Mouse (Mus musculus): Measurements from ENCODE around the gene Trib2.

The Trib2 gene

GRCm38 (mm10) chr12:15816740-15817178 lies at the start of gene Trib2:
TSS of gene Trib2 (minus strand) at chr12:15816922.
- peak; percentile 93 for DNase-seq

DNA sequence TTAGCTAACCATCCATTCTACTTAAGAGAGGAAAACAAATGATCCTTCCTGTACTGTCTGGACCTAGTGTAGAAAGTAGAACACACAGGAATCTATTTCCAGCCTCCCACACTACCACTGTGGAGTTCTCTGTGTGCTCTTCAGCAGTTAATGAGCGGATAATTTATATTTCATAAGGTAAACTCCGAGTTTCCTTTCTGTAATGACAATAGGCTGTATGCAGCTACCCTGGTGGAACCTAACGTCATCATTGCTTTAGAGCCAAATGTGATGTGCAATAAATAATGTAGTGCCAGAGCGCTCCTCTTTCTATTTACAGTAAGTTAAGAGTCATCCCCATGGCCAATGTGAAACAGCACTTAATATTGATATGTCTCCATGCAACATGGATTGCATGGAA lies 41.3 kb upstream of the Trib2 start:
- no peak for DNase-seq

- DNase-seq: no peak
These were observed 39.2 kb upstream of the Trib2 start for GRCm38 (mm10) chr12:15855891-15856290.

DNA sequence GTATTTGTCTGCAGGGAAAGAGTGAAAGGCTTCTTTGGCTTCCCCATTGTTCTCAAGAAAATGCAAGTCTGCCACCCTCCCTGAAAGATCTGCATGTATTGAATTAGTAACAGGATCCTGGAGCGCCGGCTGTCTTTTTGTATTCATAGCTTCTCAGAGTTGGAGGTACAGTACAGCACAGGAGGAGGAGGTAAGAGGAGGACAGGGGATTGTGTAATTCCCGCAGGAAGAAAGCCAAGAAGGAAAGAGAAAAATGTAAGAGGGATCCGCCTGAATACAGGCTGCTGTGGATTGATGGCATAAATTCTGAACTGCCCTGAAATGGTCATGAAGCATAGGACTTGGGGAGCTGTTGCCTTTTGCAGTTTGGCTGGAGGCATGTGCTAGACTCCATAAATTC lies 36.1 kb upstream of the Trib2 start:
- no peak for DNase-seq

DNA sequence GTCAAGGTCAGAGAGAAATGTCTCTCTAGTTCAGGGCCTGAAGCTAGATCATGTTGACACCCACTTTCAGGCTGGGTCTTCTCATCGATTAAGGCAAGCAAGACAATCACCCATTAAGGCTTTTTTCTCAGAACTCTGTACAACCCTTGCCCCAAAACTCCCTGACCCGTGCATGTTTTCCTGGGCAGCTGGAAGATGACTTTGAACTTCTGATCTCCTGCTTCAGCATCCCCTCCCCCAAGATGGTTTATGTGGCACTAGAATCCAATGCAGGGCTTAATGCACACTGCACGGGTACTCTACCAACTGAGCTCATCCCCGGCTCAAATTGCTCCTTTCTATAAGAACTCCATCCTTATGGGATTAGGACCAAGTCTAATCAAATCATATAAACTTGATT lies 35.3 kb upstream of the Trib2 start:
- peak in 1 of 2 experiments; percentile 36 for DNase-seq

- DNase-seq: peak; percentile 70 to 76
These were observed 33.7 kb upstream of the Trib2 start for GRCm38 (mm10) chr12:15850441-15850895.

- peak; percentile 71 to 90 for DNase-seq
These were observed 33.2 kb upstream of the Trib2 start for GRCm38 (mm10) chr12:15849861-15850294.

DNA sequence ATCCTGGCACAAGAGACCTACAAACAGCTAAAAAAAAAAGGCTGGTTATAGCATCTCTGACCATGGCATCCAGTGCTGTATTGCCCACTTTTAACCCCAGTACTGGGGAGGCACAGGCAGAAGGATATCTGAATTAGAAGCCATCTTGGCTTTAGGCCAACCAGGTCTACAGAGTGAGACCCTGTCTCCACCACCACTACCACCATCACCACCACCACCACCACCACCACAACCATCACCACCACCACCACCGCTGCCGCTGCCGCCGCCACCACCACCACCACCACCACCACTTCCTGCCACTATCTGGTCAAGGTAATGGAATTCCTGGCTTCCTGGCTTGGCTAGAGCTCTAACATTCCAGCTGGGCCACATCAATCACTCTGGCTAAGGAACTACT lies 31.7 kb upstream of the Trib2 start:
- peak; percentile 36 to 41 for DNase-seq

- DNase-seq: no peak
These were observed 28.0 kb upstream of the Trib2 start for GRCm38 (mm10) chr12:15844701-15845100.

DNA sequence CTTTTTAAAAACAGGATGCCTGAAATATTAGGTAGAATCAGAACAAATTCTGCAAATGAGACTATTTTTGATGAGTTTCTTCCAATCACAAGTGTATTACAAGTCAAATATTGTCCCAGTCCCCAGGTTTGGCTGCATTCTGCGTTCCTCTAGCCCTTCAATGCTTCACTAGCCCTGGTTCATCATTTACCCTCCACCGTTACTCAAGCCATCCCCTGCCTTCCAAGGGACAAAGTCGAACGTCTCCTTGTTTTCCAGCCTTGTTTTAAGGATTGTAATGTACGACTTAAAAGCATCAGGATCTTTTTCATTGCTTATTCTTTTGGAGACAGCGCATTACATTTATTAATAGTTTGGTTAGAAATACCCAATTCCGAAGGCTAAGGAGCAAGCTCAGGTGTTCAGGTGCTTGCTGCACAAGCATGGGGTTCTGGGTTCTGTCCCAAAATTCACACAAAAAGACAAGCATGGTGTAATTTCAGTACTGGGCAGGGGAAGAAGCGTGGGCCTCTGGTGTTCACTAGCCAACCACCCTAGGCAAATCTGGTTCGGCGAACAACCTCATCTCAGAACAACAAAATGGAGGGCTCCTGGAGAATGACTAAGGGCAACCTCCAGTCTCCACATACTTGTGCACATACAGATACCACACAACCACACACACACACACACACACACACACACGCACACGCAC lies 24.3 kb upstream of the Trib2 start:
- DNase-seq: peak; percentile 81 to 87

GRCm38 (mm10) chr12:15838201-15838600 lies 21.5 kb upstream of the Trib2 start:
- no peak for DNase-seq

DNA sequence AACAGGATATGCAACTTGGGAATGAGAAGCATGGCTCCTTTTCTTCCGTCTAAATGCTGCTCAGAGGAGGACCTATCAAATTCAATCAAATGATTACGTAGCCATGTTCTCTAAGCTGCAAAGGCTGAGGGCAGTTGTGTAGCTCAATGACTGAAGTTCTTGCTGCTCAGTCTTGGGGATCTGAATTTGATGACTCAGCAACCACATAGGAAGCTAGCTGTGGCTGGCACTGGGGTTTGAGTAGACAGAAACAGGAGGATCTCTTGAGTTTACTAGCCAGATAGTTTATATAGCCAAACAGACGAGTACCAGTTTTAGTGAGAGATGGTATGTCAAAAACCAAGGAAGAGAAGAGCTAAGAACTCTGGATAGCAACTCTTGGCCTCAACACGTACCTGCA lies 20.8 kb upstream of the Trib2 start:
- no peak for DNase-seq

DNA sequence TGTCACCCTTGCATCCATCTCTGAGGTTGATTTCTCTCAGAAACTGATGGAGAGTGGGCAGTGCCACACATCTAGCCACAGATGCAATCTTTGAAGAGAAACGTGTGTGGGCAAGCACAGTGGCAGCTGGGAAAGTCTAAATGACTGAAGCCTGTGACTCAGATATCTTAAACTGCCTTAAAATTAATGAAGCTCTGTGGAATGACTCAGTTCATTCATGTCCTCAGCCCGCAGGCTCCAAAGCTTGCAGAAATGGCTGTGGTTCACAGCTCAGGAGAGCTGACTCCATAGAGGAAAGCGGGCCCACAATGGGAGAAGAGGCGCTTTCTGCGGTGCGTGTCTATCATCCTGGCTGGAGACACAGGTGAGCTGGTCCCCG lies 15.9 kb upstream of the Trib2 start:
- DNase-seq: no peak

DNA sequence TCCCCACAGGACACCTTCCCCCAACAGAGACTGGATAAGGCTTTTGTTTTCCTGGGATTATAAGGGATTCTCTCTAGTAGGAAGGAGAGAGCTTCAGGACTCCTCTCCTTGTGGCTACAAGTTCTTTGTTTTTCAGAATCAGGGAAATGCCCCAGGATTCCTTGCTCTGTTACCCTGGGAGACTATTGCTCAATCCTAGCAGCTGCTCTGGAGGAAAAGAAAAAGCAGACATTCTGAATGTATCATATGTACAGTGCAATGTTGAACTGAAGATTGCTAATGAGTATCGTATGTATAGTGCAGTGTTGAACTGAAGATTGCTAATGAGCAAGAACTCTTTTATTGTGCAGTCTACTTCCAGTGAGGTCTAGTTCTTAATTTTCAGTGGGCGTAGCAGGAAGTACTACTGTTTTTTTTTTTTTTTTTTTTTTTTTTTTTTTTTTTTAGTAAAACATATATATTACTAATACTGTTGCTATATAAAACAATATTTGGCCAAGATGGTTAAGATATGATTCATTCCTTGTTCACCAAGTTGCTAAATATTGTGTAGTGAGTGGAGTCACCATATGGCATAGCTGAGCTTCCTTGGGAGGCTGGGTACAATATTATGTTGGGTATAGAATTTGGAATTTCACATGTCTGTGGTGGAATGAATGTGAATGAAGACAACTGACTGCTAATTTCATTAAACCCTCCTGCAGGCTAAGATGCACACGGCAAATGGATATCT lies 15.4 kb upstream of the Trib2 start:
- DNase-seq: no peak

- DNase-seq: no peak
These were observed 14.0 kb upstream of the Trib2 start for GRCm38 (mm10) chr12:15830750-15831149.

GRCm38 (mm10) chr12:15828815-15829398 lies 12.2 kb upstream of the Trib2 start:
- DNase-seq: no peak

GRCm38 (mm10) chr12:15821019-15821418 lies 4.3 kb upstream of the Trib2 start:
- DNase-seq: no peak

DNA sequence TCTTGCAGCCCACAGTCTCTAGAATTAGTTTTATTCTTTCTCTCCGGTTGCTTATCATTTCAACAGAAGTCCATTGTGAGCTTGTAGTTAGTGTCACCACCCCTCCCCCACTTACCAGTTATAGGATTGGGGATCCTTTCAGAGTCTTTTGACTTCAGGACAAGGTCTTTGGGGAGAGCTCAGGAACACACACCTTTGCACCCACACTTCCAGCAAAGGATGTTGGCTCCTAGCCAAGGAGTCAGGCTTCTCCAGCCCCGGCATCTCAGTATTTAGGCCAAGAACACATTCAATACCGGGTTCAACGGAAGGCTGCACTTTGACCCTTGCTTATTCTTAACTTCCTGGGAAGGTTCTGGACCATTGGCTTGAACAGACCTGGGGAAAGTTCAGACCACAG lies 643 bp upstream of the Trib2 start:
- DNase-seq: peak; percentile 91 to 93

DNA sequence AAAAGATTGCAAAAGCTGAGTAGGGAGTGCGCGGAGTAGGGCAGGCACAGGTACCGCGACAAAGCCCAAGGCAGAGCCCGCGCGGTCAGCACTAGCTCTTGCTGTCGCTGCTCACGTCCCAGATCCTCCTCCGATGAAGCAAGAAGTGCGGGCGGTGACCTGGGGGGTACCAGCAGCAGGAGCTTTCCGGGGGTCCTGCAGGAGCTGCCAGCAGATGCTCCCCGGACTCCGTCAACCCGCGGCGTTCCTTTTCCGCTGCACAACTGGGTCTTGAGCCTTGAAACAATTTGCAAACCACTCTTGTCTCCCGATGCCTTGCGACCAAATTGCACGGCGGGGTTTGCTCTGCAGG lies 492 bp downstream of the Trib2 start:
- DNase-seq: no peak

- DNase-seq: peak; percentile 55 to 70
These were observed 1.0 kb downstream of the Trib2 start for GRCm38 (mm10) chr12:15815576-15816253.

GRCm38 (mm10) chr12:15815170-15815575 lies 1.5 kb downstream of the Trib2 start:
- no peak for DNase-seq

DNA sequence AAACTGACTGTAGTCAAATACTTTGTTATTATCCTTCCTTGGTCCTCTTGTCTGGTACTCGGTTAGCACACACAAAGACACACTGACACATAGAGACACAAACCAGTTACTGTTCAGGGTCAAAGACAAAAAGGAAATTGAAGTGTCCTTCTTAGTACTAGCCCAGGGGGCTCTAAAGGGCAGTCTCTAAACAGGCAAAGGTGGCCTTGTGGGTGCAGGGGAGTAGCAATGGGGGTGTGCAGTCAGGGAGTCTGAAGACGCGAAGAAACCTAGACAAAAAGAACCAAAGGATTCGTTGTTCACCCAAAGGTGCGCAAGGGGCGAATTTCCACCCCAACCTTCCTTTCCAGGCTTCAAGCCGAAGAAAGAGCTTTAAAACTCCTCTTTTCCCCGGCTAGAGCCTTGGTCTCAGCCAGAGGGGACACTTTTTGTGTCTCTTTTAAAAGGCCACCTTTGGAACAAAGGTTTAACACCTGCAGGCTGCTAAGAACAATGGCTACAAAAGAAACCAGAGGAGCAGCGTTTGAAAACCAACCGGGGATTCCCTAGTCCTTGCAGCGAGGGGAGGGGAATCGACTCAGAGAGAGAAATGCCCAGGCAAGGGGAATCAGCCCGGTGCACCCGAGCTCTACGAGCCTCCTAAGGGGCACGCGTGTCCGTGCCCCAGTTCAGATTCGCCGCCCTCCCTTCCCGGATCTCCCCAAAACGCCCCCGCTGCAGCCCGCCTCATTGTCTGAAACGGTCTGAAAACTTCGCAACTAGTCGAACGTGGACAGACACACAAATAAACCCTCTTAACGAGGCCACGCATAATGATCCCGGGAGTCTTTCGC lies 2.3 kb downstream of the Trib2 start:
- no peak for DNase-seq

DNA sequence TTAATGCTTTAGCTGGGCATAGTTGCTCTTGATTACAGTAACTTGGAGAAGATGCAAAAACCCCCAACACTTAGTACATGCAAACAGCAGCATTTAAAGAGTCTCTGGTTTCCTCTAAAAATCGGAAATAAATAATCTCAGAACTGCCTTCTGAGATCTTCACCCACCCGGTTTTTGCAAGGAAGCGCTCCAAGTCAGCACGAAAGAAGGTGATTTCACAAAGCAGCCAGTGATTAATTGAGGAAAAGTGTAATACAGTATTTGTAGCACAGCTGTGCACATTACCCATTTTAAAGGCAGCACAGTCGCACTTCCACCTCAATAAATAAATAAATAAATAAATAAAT lies 2.9 kb downstream of the Trib2 start:
- no peak for DNase-seq
